ENCODE assay signal across 8 mouse cellular contexts in genomic region chr15:9071556-9072544, GRCm38 (mm10). TPM values are rescaled to one million over a fixed set of nuclear protein-coding genes. Genes with fewer than 3 reads are reported as not detected.
DNase-seq lines count a peak whose midpoint lies in the region; ATAC-seq and TF ChIP-seq lines count a peak whose summit lies in the region.

No protein-coding gene starts in this region.

- H3K9me3 ChIP-seq in intestine, postnatal 0 days (ENCODE audit: control insufficient read depth), result no peaks in the 10 kb centered on the region
- H3K9me3 ChIP-seq in liver, embryonic 11.5 days (ENCODE audit: control insufficient read depth, low read length), result no peaks in the 10 kb centered on the region

- DNase-seq in right cerebral cortex, adult 18-20 months, result peak; percentile 37
- no peak for DNase-seq in right cerebral cortex, postnatal 36 days (ENCODE audit: low spot score in 2 of 2)
- peak; percentile 56 to 60 for DNase-seq in cerebellum, postnatal 14 days
- DNase-seq in gastrocnemius, postnatal 4 days (ENCODE audit: low spot score in 2 of 2), result peak; percentile 20 to 45
- DNase-seq in liver, embryonic 11.5 days (ENCODE audit: low spot score), result peak; percentile 72
- DNase-seq in natural killer cell, adult 2 months (ENCODE audit: low spot score in 2 of 2), result peak; percentile 17 to 22

- 0 out of 2 replicates have a peak, but pooled peaks have one; percentile 21 for TF ChIP-seq POLR2A in testis, adult 2 months (IDR thresholded peaks at IDR 0.05; ENCODE audit: control insufficient read depth, low read depth, low read length)

- WGBS in intestine, postnatal 0 days, result under 1% methylated on average over 61 of the region's 66 CpGs
- 1% methylated on average over 66 of the region's 66 CpGs for WGBS in liver, embryonic 11.5 days

- H3K36me3 ChIP-seq in intestine, postnatal 0 days (ENCODE audit: control insufficient read depth, insufficient read depth), result no peaks in the 10 kb centered on the region
- H3K36me3 ChIP-seq in liver, embryonic 11.5 days (ENCODE audit: control insufficient read depth, insufficient read depth, low read length), result peaks cover 5% of the 10 kb centered on the region; the same call in 1 of the 2 replicates
- no peaks in the 10 kb centered on the region for H3K36me3 ChIP-seq in testis, adult 2 months (ENCODE audit: control insufficient read depth, insufficient read depth, low read length)

- peak overlapping the region; percentile 92 for H3K9ac ChIP-seq in intestine, postnatal 0 days (ENCODE audit: low read depth, low read length)
- H3K9ac ChIP-seq in liver, embryonic 11.5 days (ENCODE audit: low read depth, low read length), result peak overlapping the region; percentile 95

- H3K4me2 ChIP-seq in intestine, postnatal 0 days (replicated peaks; ENCODE audit: low read depth), result peak overlapping the region; percentile 85
- H3K4me2 ChIP-seq in liver, embryonic 11.5 days, result peak overlapping the region; percentile 79

- TF ChIP-seq CTCF in intestine, postnatal 0 days (IDR thresholded peaks at IDR 0.05; ENCODE audit: low read depth), result no peak
- TF ChIP-seq CTCF in testis, adult 2 months (IDR thresholded peaks at IDR 0.05; ENCODE audit: control insufficient read depth, insufficient read depth, insufficient replicate concordance, low read depth, low read length), result no peak

- peak overlapping the region; percentile 95 for H3K27ac ChIP-seq in intestine, postnatal 0 days (ENCODE audit: low read depth, low read length)
- H3K27ac ChIP-seq in liver, embryonic 11.5 days (ENCODE audit: low read depth, low read length), result peak overlapping the region; percentile 94
- H3K27ac ChIP-seq in testis, adult 2 months (ENCODE audit: control insufficient read depth, insufficient read depth, low read depth, low read length), result peak overlapping the region; percentile 74

- H3K27me3 ChIP-seq in intestine, postnatal 0 days (replicated peaks; ENCODE audit: control insufficient read depth, insufficient read depth, low read length), result no peaks in the 10 kb centered on the region
- H3K27me3 ChIP-seq in liver, embryonic 11.5 days (replicated peaks; ENCODE audit: control insufficient read depth, insufficient read depth, low read length), result no peaks in the 10 kb centered on the region
- H3K27me3 ChIP-seq in testis, adult 2 months (ENCODE audit: control insufficient read depth, insufficient read depth, low read length), result no peaks in the 10 kb centered on the region

- peak; percentile 0; the same call in 1 of the 2 replicates for ATAC-seq in intestine, postnatal 0 days
- no peak for ATAC-seq in liver, embryonic 11.5 days (replicated peaks; ENCODE audit: low FRiP score)

- H3K4me3 ChIP-seq in intestine, postnatal 0 days (ENCODE audit: low read depth, low read length), result peak overlapping the region; percentile 95
- H3K4me3 ChIP-seq in liver, embryonic 11.5 days (ENCODE audit: low read depth, low read length), result peak overlapping the region; percentile 99
- H3K4me3 ChIP-seq in testis, adult 2 months (ENCODE audit: control insufficient read depth, low read depth, low read length), result peak overlapping the region; percentile 92

- H3K4me1 ChIP-seq in intestine, postnatal 0 days (replicated peaks; ENCODE audit: control insufficient read depth, insufficient read depth, low read length), result peaks cover 9% of the 10 kb centered on the region
- peaks cover 37% of the 10 kb centered on the region for H3K4me1 ChIP-seq in liver, embryonic 11.5 days (replicated peaks; ENCODE audit: control insufficient read depth, insufficient read depth, low read length)
- H3K4me1 ChIP-seq in testis, adult 2 months (ENCODE audit: control insufficient read depth, insufficient read depth, low read length), result peaks cover 13% of the 10 kb centered on the region

RNA-seq across cellular contexts. Expression of gene Nadk2, which starts 0.8 kb away (rescaled TPM):
- total RNA-seq in gastrocnemius, postnatal 4 days (2021), result 10 to 100 TPM; 34.1 to 34.5 TPM
- 37.3 and 38.8 TPM in 2 replicates for polyA plus RNA-seq in intestine, postnatal 0 days (2015; fragmentation: Nextera tagmentation; extraction: Ambion mirVana)
- 122 and 148 TPM in 2 replicates for polyA plus RNA-seq in liver, embryonic 11.5 days (2014; fragmentation: Nextera tagmentation; extraction: Ambion mirVana)
- 33.2 and 38.8 TPM in 2 replicates for polyA plus RNA-seq in testis, adult 2 months (2012; rRNA removed)

Comparison
In these comparisons a context has a peak if more than half of its experiments do, and no peak if none do; other contexts are left out.
1. DNase-seq: peak in right cerebral cortex, adult 18-20 months (single experiment), cerebellum, postnatal 14 days (2 of 2), gastrocnemius, postnatal 4 days (2 of 2), liver, embryonic 11.5 days (single experiment) and natural killer cell, adult 2 months (2 of 2); none in right cerebral cortex, postnatal 36 days (0 of 2).
2. Peak in every context shown above with its lines, with median percentiles within 50 percentile points of each other: H3K27ac ChIP-seq and H3K4me3 ChIP-seq.